Mouse (Mus musculus): ENCODE results near the gene Dclk1.

- TF ChIP-seq CTCF (IDR thresholded peaks at IDR 0.05; ENCODE audit: low read depth) (no peak), EP300 (IDR thresholded peaks at IDR 0.05; ENCODE audit: low read depth) (no peak)
These were observed 307.2 kb downstream of the Dclk1 start for GRCm38 (mm10) chr3:55549376-55549775.

Data from liver, embryonic 14.5 days (tissue).